Mouse (Mus musculus): ENCODE measurements around the gene Scyl1.

DNA sequence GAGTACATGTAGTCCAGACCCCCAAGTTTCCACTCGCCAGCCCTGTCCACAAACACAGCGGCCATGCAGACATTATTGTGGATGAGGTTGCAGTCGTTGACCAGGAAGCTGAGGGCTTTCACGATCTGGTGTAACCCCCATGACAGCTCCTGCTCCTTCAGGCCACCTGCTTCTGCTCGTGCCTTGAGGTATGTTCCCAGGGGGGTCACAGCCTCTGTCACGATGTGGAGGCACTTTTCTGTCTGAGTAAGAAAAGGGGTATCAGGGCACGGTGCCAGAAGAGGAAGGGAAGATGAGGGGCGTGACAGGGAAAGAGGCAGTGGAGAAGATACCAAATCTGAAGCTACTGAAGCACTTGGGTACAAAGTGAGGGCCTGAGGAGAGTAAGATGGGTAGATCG is 908 bp downstream of the Scyl1 start:
- TF ChIP-seq CTCF (IDR thresholded peaks at IDR 0.05; ENCODE audit: borderline replicate concordance, control insufficient read depth, extremely low read depth, insufficient read depth, low read length, poor library complexity), result no peak
- no peak for TF ChIP-seq POLR2A (IDR thresholded peaks at IDR 0.05; ENCODE audit: control insufficient read depth, extremely low read depth, insufficient read depth, low read length, poor library complexity)

Measured in thymus, adult 2 months (tissue).